Mouse (Mus musculus): ENCODE data around the gene Gdf3. TPM values are rescaled to one million over a fixed set of nuclear protein-coding genes. Genes with fewer than 3 reads are reported as not detected.
A peak's percentile ranks its signal among the peaks of the same experiment; 100 is the strongest.

Gdf3 gene
- polyA plus RNA-seq, 1 experiment from 2014 or later, result 23.1 TPM

DNA sequence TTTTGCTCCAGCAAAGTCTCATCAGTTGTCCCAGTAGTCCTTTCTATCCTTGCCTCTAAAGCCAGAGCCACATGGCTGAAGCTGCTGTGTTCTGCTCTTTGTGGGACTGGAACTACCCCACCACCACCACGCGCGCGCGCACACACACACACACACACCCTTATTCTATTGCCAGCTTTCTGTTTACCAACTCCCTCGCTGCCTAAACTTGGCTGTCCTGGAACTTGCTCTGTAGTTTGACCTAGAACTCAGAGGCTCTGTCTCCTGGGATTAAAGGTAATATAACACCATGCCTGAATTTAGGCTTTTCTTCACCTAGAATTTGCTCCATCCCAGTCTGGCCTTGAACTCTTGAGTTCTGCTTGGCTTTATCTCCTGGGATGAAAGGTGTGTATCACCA lies 11.2 kb upstream of the Gdf3 start:
- Histone ChIP-seq H3K4me3 (ENCODE audit: inconsistent target) (no peak overlapping the region), H3K36me3 (ENCODE audit: inconsistent target) (no peaks in the 10 kb centered on the region)
- WGBS (ENCODE audit: missing documents), result 85% methylated on average over 6 of the region's 6 CpGs

DNA sequence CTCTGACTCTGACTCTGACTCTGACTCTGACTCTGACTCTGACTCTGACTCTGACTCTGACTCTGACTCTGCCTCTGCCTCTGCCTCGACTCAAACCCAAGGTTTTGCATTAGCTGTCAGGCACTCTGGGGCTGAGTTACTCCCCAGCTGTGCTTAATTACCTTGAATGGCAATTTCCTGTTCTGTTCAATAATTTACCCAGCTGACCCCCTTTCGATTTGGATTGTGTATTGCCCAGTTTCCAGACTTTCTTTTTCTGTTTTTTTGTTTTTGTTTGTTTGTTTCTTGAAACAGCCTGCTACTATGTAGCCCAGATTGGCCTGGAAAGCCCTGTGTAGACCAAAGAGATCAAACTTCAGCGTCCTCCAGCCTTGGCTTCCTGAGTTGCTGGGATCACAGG lies 6.1 kb upstream of the Gdf3 start:
- WGBS (ENCODE audit: missing documents), result 96% methylated on average over 3 of the region's 3 CpGs
- no peaks in the 10 kb centered on the region for H3K79me2 ChIP-seq (ENCODE audit: inconsistent target)
- no peak overlapping the region for H3K4me3 ChIP-seq (ENCODE audit: inconsistent target)
- H3K27ac ChIP-seq, result 0 out of 2 replicates have a peak overlapping the region, but pooled peaks have one; percentile 3
- no peaks in the 10 kb centered on the region for H3K36me3 ChIP-seq (ENCODE audit: inconsistent target)

More for the DNA sequence above, 11.2 kb upstream of the Gdf3 start:
- no peaks in the 10 kb centered on the region for H3K79me2 ChIP-seq (ENCODE audit: inconsistent target)
- no peak overlapping the region for H3K27ac ChIP-seq

GRCm38 (mm10) chr6:122614047-122614446 lies 4.2 kb upstream of the Gdf3 start:
- Histone ChIP-seq H3K36me3 (ENCODE audit: inconsistent target) (no peaks in the 10 kb centered on the region), H3K79me2 (ENCODE audit: inconsistent target) (no peaks in the 10 kb centered on the region), H3K4me3 (ENCODE audit: inconsistent target) (no peak overlapping the region), H3K27ac (no peak overlapping the region)
- 79% methylated on average over 2 of the region's 2 CpGs for WGBS (ENCODE audit: missing documents)

DNA sequence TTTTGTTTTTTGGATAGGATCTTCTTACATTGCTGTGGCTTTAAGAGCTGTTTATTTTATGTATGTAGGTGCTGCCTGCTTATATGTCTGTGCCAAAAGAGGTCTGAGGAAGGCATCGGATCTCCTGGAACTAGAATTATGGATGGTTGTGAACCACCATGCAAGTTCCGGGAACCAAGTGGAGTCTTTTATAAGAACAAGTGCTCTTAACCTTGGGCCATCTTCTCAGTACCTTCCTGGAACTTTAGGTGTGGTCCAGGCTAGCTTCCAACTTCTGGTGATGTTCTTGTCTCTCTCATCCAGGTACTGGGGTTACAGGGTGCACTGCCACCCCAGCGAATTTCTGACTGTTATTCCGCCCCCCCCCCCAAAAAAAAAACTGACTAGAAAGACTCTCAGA lies 2.5 kb upstream of the Gdf3 start:
- Histone ChIP-seq H3K4me3 (ENCODE audit: inconsistent target) (no peak overlapping the region), H3K79me2 (ENCODE audit: inconsistent target) (no peaks in the 10 kb centered on the region), H3K36me3 (ENCODE audit: inconsistent target) (no peaks in the 10 kb centered on the region), H3K27ac (no peak overlapping the region)
- 96% methylated on average over 4 of the region's 4 CpGs for WGBS (ENCODE audit: missing documents)

DNA sequence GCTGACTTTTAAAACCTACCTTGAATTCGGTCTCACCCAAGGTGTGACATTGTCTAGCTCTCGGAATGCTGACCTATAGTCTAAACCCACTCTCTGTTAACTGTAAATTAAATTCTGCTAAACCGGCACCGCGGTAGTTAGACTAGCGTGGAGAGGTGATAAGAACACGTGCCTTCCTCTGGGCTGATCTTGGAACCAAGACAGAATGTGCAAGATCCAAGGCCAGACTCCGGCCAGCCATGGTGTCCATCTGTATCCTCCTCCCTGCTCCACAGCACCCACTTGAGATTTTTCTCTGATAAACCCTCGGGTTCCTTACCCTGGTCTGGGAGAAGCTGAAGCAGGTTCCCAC lies 534 bp downstream of the Gdf3 start:
- H3K79me2 ChIP-seq (ENCODE audit: inconsistent target), result no peaks in the 10 kb centered on the region
- 78% methylated on average over 9 of the region's 9 CpGs for WGBS (ENCODE audit: missing documents)
- H3K36me3 ChIP-seq (ENCODE audit: inconsistent target), result no peaks in the 10 kb centered on the region
- H3K4me3 ChIP-seq (ENCODE audit: inconsistent target), result no peak overlapping the region
- peak overlapping the region; percentile 10; the same call in 1 of the 2 replicates for H3K27ac ChIP-seq

DNA sequence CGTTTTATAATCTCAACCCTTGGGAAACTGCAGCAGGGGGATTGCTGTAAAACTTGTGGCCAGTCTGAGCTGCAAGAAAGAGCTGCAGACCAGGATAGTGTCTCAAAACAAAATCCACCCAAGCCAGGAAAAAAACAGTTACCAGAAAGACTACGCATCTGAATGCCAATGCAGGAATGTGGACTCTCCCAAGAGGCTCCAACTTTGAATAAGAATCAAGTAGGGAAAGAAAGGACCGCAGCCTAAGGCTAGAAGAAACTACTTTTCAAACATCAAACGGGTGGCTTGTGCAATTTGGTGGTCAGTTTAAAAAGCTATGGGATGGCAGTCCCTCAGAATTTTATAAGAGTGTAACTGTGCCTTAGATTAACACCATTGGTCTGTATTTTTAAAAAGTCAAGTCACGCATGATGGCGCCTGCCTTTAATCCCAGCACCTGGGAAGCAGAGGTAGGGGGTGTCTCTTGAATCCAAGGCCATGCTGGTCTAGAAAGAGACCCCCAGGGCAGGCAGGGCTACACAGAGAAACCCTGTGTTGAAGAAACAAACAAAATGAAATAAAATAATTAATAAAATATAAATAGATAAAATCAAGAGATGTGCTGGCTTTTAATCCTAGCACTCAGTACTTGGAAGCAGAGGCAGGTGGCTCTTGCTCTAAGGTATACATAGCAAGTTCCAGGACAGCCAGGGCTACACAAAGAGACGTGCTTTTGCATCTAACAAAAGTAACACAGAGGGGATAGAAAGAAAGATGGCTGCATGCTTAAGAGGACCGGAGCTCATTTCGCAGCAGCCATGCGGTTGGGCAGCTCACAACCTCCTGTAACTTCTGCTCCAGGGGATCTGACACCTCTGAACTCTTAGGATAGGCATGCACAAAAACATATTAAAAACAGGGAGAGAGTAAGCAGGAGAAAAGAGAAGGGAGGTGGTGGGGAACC lies 1.2 kb downstream of the Gdf3 start:
- H3K4me3 ChIP-seq (ENCODE audit: inconsistent target), result no peak overlapping the region
- H3K36me3 ChIP-seq (ENCODE audit: inconsistent target), result no peaks in the 10 kb centered on the region
- 82% methylated on average over 8 of the region's 10 CpGs for WGBS (ENCODE audit: missing documents)
- peaks cover 4% of the 10 kb centered on the region; the same call in 1 of the 2 replicates for H3K79me2 ChIP-seq (ENCODE audit: inconsistent target)
- peak overlapping the region; percentile 10; the same call in 1 of the 2 replicates for H3K27ac ChIP-seq

DNA sequence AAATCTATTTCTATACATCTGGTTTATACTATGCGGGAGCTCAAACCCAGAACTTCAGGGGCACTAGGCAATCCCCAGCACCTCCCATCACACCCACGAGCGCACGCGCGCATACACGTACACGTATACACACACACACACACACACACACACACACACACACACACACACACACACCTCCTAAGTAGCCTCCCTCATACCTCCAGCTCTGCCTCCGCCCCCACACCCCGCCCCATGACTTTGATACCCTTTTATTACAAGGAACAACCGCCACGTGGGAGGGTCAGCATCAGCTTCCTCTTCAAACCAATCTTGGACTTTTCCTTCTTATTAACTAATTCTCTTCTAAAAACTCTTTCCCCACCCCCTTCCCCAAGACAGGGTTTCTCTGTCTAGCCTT lies 2.2 kb downstream of the Gdf3 start:
- no peak overlapping the region for H3K27ac ChIP-seq
- no peak overlapping the region for H3K4me3 ChIP-seq (ENCODE audit: inconsistent target)
- peaks cover 8% of the 10 kb centered on the region; the same call in 1 of the 2 replicates for H3K79me2 ChIP-seq (ENCODE audit: inconsistent target)
- no peaks in the 10 kb centered on the region for H3K36me3 ChIP-seq (ENCODE audit: inconsistent target)
- 67% methylated on average over 6 of the region's 12 CpGs for WGBS (ENCODE audit: missing documents)

DNA sequence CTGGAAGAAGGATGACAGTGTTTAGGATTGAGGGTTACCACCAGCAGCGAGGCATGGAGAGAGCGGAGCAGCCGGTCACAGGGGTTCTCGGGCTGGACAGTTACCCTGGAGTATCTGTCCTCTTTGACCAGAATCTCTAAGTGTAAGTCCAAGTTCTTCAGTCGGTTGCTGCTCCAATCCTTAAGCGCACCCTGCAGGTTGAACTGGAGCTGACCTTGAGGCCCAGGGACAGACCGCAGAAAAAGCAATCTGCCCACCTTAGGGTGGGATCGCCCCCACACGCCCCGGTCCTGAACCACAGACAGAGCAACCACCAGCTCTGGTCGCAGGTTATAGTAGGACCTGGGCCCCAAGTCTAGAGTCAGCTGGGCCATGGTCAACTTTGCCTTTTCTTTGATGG lies 3.2 kb downstream of the Gdf3 start:
- Histone ChIP-seq H3K4me3 (ENCODE audit: inconsistent target) (no peak overlapping the region), H3K27ac (no peak overlapping the region), H3K79me2 (ENCODE audit: inconsistent target) (peaks cover 12% of the 10 kb centered on the region), H3K36me3 (ENCODE audit: inconsistent target) (no peaks in the 10 kb centered on the region)
- WGBS (ENCODE audit: missing documents), result 98% methylated on average over 11 of the region's 11 CpGs

GRCm38 (mm10) chr6:122605483-122605882 lies 4.4 kb downstream of the Gdf3 start:
- 96% methylated on average over 8 of the region's 8 CpGs for WGBS (ENCODE audit: missing documents)
- no peaks in the 10 kb centered on the region for H3K36me3 ChIP-seq (ENCODE audit: inconsistent target)
- H3K4me3 ChIP-seq (ENCODE audit: inconsistent target), result no peak overlapping the region
- no peak overlapping the region for H3K27ac ChIP-seq
- H3K79me2 ChIP-seq (ENCODE audit: inconsistent target), result peaks cover 24% of the 10 kb centered on the region

DNA sequence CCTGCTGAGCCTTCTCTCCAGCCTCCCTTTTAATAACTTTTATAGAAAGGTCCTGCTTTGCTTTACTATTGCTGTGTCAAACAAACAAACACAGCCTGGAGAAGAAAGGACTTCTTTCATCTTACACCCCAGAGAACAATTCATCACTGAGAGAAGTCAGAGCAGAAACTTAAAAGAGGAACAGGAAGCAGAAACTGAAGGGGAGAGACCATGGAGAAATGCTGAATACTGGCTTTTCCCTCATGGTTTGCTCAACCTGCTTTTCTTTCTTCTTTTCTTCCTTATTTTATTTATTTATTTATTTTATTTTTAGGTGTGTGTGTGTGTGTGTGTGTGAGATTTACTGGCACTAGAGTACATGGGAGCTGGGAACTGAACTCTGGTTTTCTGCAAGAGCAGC lies 5.6 kb downstream of the Gdf3 start:
- peak overlapping the region; percentile 25 for H3K4me3 ChIP-seq (ENCODE audit: inconsistent target)
- peak overlapping the region; percentile 99 for H3K27ac ChIP-seq
- no peaks in the 10 kb centered on the region for H3K36me3 ChIP-seq (ENCODE audit: inconsistent target)
- H3K79me2 ChIP-seq (ENCODE audit: inconsistent target), result peaks cover 36% of the 10 kb centered on the region

GRCm38 (mm10) chr6:122602992-122603322 lies 6.9 kb downstream of the Gdf3 start:
- WGBS (ENCODE audit: missing documents), result 0% methylated on average over 1 of the region's 1 CpGs
- Histone ChIP-seq H3K36me3 (ENCODE audit: inconsistent target) (peaks cover 5% of the 10 kb centered on the region; the same call in 1 of the 2 replicates), H3K27ac (peak overlapping the region; percentile 99), H3K4me3 (ENCODE audit: inconsistent target) (peak overlapping the region; percentile 77), H3K79me2 (ENCODE audit: inconsistent target) (peaks cover 50% of the 10 kb centered on the region)

- WGBS (ENCODE audit: missing documents), result 0% methylated on average over 16 of the region's 22 CpGs
- Histone ChIP-seq H3K79me2 (ENCODE audit: inconsistent target) (peaks cover 55% of the 10 kb centered on the region), H3K4me3 (ENCODE audit: inconsistent target) (peak within 1 kb of the TSS; percentile 77), H3K27ac (peak within 1 kb of the TSS; percentile 99), H3K36me3 (ENCODE audit: inconsistent target) (peaks cover 5% of the 10 kb centered on the region; the same call in 1 of the 2 replicates)
Measured at GRCm38 (mm10) chr6:122602242-122602991, 7.5 kb downstream of the Gdf3 start, which contains the start of gene Apobec1. Apobec1 (minus strand) TSS chr6:122602444.

DNA sequence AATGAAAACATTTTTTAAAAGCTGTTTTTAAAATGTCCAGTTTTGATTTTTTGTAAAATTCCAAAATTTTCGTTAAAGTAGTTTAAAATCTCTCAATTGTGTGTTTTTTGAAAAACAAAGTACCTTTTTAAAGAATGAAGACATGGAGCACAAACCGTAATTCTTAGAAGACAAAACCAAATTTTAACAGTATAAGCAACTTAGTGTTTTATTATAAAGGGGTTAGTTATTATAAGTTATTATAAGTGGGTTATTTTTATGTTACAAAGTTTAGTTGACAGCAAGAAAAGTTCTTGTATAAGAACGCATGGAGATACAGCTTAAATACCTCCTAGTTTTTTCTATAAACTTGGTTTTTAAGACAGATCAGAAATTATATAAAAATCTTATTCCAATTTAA lies 8.3 kb downstream of the Gdf3 start:
- WGBS (ENCODE audit: missing documents), result 51% methylated on average over 3 of the region's 3 CpGs
- Histone ChIP-seq H3K79me2 (ENCODE audit: inconsistent target) (peaks cover 63% of the 10 kb centered on the region), H3K36me3 (ENCODE audit: inconsistent target) (peaks cover 5% of the 10 kb centered on the region; the same call in 1 of the 2 replicates), H3K4me3 (ENCODE audit: inconsistent target) (peak overlapping the region; percentile 77), H3K27ac (peak overlapping the region; percentile 99)

- 66% methylated on average over 4 of the region's 4 CpGs for WGBS (ENCODE audit: missing documents)
- H3K27ac ChIP-seq, result peak overlapping the region; percentile 99
- peak overlapping the region; percentile 77 for H3K4me3 ChIP-seq (ENCODE audit: inconsistent target)
Measured at GRCm38 (mm10) chr6:122601031-122601430, 8.9 kb downstream of the Gdf3 start.

More at GRCm38 (mm10) chr6:122601031-122601430, 8.9 kb downstream of the Gdf3 start:
- peaks cover 69% of the 10 kb centered on the region for H3K79me2 ChIP-seq (ENCODE audit: inconsistent target)
- H3K36me3 ChIP-seq (ENCODE audit: inconsistent target), result peaks cover 5% of the 10 kb centered on the region; the same call in 1 of the 2 replicates

All from macrophage (primary cell).